Mouse (Mus musculus): Measurements from ENCODE around the gene Sept4. TPM values are rescaled to one million over a fixed set of nuclear protein-coding genes. Genes with fewer than 3 reads are reported as not detected.

Gene Sept4
- polyA plus RNA-seq, 1 experiment from 2014 or later, result 26.3 TPM

DNA sequence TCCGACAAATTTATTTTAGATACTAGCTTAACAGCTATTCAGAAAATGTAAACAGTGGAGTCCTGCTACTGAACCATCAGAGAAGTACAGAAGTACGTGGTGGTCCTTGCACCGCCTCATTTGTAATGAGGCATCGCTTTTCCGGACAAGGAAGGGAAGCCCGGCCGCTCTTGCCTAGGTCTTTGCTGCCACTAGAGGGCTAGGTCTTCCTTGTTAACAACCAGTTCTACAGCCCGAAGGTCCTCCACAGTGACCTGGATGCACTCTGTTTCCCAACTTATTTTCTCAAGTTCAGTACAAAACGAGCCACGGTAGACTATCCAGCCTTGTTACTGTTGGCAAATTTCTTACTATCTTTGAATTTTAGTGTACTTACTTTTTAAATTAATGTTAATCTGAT is 61.2 kb downstream of the Sept4 start:
- H3K27ac ChIP-seq (replicated peaks), result no peak overlapping the region
- 23% methylated on average over 10 of the region's 10 CpGs for WGBS
- no peaks in the 10 kb centered on the region for H3K4me1 ChIP-seq (replicated peaks; ENCODE audit: control insufficient read depth, insufficient read depth)
- no peaks in the 10 kb centered on the region for H3K27me3 ChIP-seq (ENCODE audit: control insufficient read depth, insufficient read depth, low read length)
- DNase-seq (ENCODE audit: low spot score) (peak; percentile 70), ATAC-seq (ENCODE audit: low FRiP score, low TSS enrichment) (peak; percentile 70; the same call in 1 of the 2 replicates)
- no peaks in the 10 kb centered on the region for H3K9me3 ChIP-seq (ENCODE audit: control insufficient read depth, low read length)
- TF ChIP-seq CTCF (IDR thresholded peaks at IDR 0.05; ENCODE audit: low read depth) (peak; percentile 82), EP300 (optimal IDR thresholded peaks at IDR 0.05) (no peak)
- no peak overlapping the region for H3K4me3 ChIP-seq (ENCODE audit: low read depth, low read length)
- no peaks in the 10 kb centered on the region for H3K36me3 ChIP-seq (ENCODE audit: control insufficient read depth, insufficient read depth, low read length)
- H3K4me2 ChIP-seq (replicated peaks; ENCODE audit: low read depth), result no peak overlapping the region
- H3K9ac ChIP-seq (ENCODE audit: low read length), result no peak overlapping the region

DNA sequence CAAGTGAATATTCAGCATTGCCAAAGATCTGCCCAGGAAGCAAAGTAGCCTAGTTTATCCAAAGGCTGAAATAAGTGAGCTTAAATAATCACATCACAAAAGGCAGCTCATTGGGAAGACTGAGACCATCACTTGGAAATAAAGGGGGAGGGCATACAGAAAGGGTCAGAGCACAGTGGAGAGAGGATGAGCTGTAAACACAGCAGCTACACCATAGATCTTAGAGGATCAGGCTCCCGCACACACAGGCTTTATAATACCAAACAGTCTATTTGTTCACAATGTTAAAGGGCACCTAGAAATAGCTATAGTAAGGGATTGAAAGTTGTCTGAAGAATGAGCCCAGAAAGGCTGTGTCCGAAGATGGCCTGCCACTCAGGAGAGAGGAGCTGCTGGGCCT is 70.1 kb downstream of the Sept4 start:
- no peaks in the 10 kb centered on the region for H3K27me3 ChIP-seq (ENCODE audit: control insufficient read depth, insufficient read depth, low read length)
- peak overlapping the region; percentile 43 for H3K4me3 ChIP-seq (ENCODE audit: low read depth, low read length)
- DNase-seq (ENCODE audit: low spot score) (no peak), ATAC-seq (ENCODE audit: low FRiP score, low TSS enrichment) (0 out of 2 replicates have a peak, but pooled peaks have one; percentile 18)
- H3K36me3 ChIP-seq (ENCODE audit: control insufficient read depth, insufficient read depth, low read length), result no peaks in the 10 kb centered on the region
- peak overlapping the region; percentile 78 for H3K9ac ChIP-seq (ENCODE audit: low read length)
- no peaks in the 10 kb centered on the region for H3K4me1 ChIP-seq (replicated peaks; ENCODE audit: control insufficient read depth, insufficient read depth)
- no peaks in the 10 kb centered on the region for H3K9me3 ChIP-seq (ENCODE audit: control insufficient read depth, low read length)
- H3K4me2 ChIP-seq (replicated peaks; ENCODE audit: low read depth), result peak overlapping the region; percentile 79
- no peak for TF ChIP-seq EP300 (optimal IDR thresholded peaks at IDR 0.05)
- no peak for TF ChIP-seq CTCF (IDR thresholded peaks at IDR 0.05; ENCODE audit: low read depth)
- H3K27ac ChIP-seq (replicated peaks), result peak overlapping the region; percentile 71
- WGBS, result 25% methylated on average over 2 of the region's 2 CpGs

DNA sequence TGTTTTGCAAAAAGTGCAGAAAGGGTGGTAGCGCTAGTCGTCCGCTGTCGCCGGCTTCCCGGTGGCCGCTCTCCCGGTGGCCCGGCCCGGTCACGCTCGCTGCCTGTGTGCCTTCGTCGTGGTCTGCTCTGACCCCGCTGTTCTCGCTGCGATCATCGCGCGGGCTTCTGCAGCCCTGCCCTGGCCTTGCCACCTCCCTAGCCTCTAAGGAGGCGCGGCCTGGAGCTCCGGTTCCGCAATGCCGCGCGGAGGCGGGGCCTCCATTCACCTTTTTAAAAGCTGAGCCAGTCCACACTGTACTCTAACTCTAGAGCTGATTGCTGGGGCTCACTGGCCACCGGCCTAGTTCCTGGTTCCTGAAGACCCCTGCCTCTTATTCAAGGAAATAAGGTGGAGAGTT is 70.5 kb downstream of the Sept4 start:
- Histone ChIP-seq H3K9ac (ENCODE audit: low read length) (peak overlapping the region; percentile 78), H3K4me1 (replicated peaks; ENCODE audit: control insufficient read depth, insufficient read depth) (no peaks in the 10 kb centered on the region), H3K36me3 (ENCODE audit: control insufficient read depth, insufficient read depth, low read length) (no peaks in the 10 kb centered on the region), H3K27me3 (ENCODE audit: control insufficient read depth, insufficient read depth, low read length) (no peaks in the 10 kb centered on the region), H3K4me3 (ENCODE audit: low read depth, low read length) (peak overlapping the region; percentile 43), H3K27ac (replicated peaks) (peak overlapping the region; percentile 71), H3K9me3 (ENCODE audit: control insufficient read depth, low read length) (no peaks in the 10 kb centered on the region), H3K4me2 (replicated peaks; ENCODE audit: low read depth) (peak overlapping the region; percentile 79)
- no peak for TF ChIP-seq EP300 (optimal IDR thresholded peaks at IDR 0.05)
- TF ChIP-seq CTCF (IDR thresholded peaks at IDR 0.05; ENCODE audit: low read depth), result no peak
- ATAC-seq (ENCODE audit: low FRiP score, low TSS enrichment) (peak; percentile 95), DNase-seq (ENCODE audit: low spot score) (peak; percentile 84)
- under 1% methylated on average over 29 of the region's 29 CpGs for WGBS

Other genes with a start within 250 kb of the Sept4 start
- gene Ppm1e, start 209.9 kb upstream of the Sept4 start, polyA plus RNA-seq (2015; fragmentation: Nextera tagmentation; extraction: Ambion mirVana), result 0.84 and 1.1 TPM in 2 replicates
- 1.7 and 1.8 TPM in 2 replicates for gene Rad51c, start 163.9 kb upstream of the Sept4 start, polyA plus RNA-seq (2015; fragmentation: Nextera tagmentation; extraction: Ambion mirVana)
- 0.98 and 1.6 TPM in 2 replicates for gene Tex14, start 163.8 kb upstream of the Sept4 start, polyA plus RNA-seq (2015; fragmentation: Nextera tagmentation; extraction: Ambion mirVana)
- gene Gm11492, start 2.2 kb upstream of the Sept4 start, polyA plus RNA-seq (2015; fragmentation: Nextera tagmentation; extraction: Ambion mirVana), result not detected in 2 replicates
- 9.4 and 11.5 TPM in 2 replicates for gene Mtmr4, start 23.3 kb downstream of the Sept4 start, polyA plus RNA-seq (2015; fragmentation: Nextera tagmentation; extraction: Ambion mirVana)
- 0.12 TPM in 1 of 2 replicates, not detected in the other for gene Hsf5, start 48.3 kb downstream of the Sept4 start, polyA plus RNA-seq (2015; fragmentation: Nextera tagmentation; extraction: Ambion mirVana)
- 6.6 and 7.4 TPM in 2 replicates for gene Rnf43, start 93.8 kb downstream of the Sept4 start, polyA plus RNA-seq (2015; fragmentation: Nextera tagmentation; extraction: Ambion mirVana)
- 119 and 121 TPM in 2 replicates for gene Supt4a, start 168.6 kb downstream of the Sept4 start, polyA plus RNA-seq (2015; fragmentation: Nextera tagmentation; extraction: Ambion mirVana)
- 0.56 and 0.70 TPM in 2 replicates for gene Tspoap1, start 191.6 kb downstream of the Sept4 start, polyA plus RNA-seq (2015; fragmentation: Nextera tagmentation; extraction: Ambion mirVana)
- gene Mpo, start 224.7 kb downstream of the Sept4 start, polyA plus RNA-seq (2015; fragmentation: Nextera tagmentation; extraction: Ambion mirVana), result 0.52 and 0.74 TPM in 2 replicates